Mouse (Mus musculus): ENCODE results near the gene Mars. TPM values are rescaled to one million over a fixed set of nuclear protein-coding genes. Genes with fewer than 3 reads are reported as not detected.
A peak's percentile ranks its signal among the peaks of the same experiment; 100 is the strongest.

The Mars gene
- polyA plus RNA-seq, 1 experiment from 2014 or later: 129 TPM

GRCm38 (mm10) chr10:127269884-127270283 lies 41.7 kb downstream of the Mars start:
- no peak overlapping the region for H3K4me3 ChIP-seq (replicated peaks)
- H3K4me2 ChIP-seq (replicated peaks): no peak overlapping the region
- H3K9me3 ChIP-seq: no peaks in the 10 kb centered on the region
- ATAC-seq: no peak
- H3K4me1 ChIP-seq (replicated peaks): peaks cover 25% of the 10 kb centered on the region
- H3K27ac ChIP-seq: no peak overlapping the region
- peaks cover 5% of the 10 kb centered on the region for H3K36me3 ChIP-seq
- no peak overlapping the region for H3K9ac ChIP-seq
- WGBS: 76% methylated on average over 4 of the region's 4 CpGs
- no peaks in the 10 kb centered on the region for H3K27me3 ChIP-seq (replicated peaks)

GRCm38 (mm10) chr10:127269036-127269435 lies 42.5 kb downstream of the Mars start:
- no peak for ATAC-seq
- 82% methylated on average over 12 of the region's 12 CpGs for WGBS
- Histone ChIP-seq H3K9me3 (no peaks in the 10 kb centered on the region), H3K4me1 (replicated peaks) (peaks cover 21% of the 10 kb centered on the region), H3K4me3 (replicated peaks) (no peak overlapping the region), H3K36me3 (peaks cover 5% of the 10 kb centered on the region), H3K9ac (no peak overlapping the region), H3K27me3 (replicated peaks) (0 out of 2 replicates have a peak, but pooled peaks cover 4% of the 10 kb centered on the region), H3K27ac (no peak overlapping the region), H3K4me2 (replicated peaks) (no peak overlapping the region)

GRCm38 (mm10) chr10:127268401-127268800 lies 43.2 kb downstream of the Mars start:
- Histone ChIP-seq H3K9ac (0 out of 2 replicates have a peak overlapping the region, but pooled peaks have one; percentile 10), H3K4me2 (replicated peaks) (no peak overlapping the region), H3K36me3 (peaks cover 5% of the 10 kb centered on the region), H3K27me3 (replicated peaks) (peaks cover 5% of the 10 kb centered on the region; the same call in 1 of the 2 replicates), H3K4me1 (replicated peaks) (peaks cover 18% of the 10 kb centered on the region), H3K4me3 (replicated peaks) (no peak overlapping the region), H3K9me3 (no peaks in the 10 kb centered on the region), H3K27ac (no peak overlapping the region)
- ATAC-seq: 0 out of 2 replicates have a peak, but pooled peaks have one; percentile 9
- 65% methylated on average over 5 of the region's 5 CpGs for WGBS

GRCm38 (mm10) chr10:127267318-127267717 lies 44.3 kb downstream of the Mars start:
- Histone ChIP-seq H3K4me3 (replicated peaks) (peak overlapping the region; percentile 96), H3K27me3 (replicated peaks) (peaks cover 9% of the 10 kb centered on the region), H3K27ac (no peak overlapping the region), H3K4me2 (replicated peaks) (peak overlapping the region; percentile 85), H3K9me3 (no peaks in the 10 kb centered on the region), H3K36me3 (peaks cover under 1% of the 10 kb centered on the region), H3K9ac (peak overlapping the region; percentile 98), H3K4me1 (replicated peaks) (peaks cover 23% of the 10 kb centered on the region)
- ATAC-seq: no peak
- 55% methylated on average over 5 of the region's 5 CpGs for WGBS

- H3K9me3 ChIP-seq: no peaks in the 10 kb centered on the region
- peak within 1 kb of the TSS; percentile 85 for H3K4me2 ChIP-seq (replicated peaks)
- peaks cover 23% of the 10 kb centered on the region for H3K4me1 ChIP-seq (replicated peaks)
- H3K9ac ChIP-seq: peak within 1 kb of the TSS; percentile 98
- WGBS: under 1% methylated on average over 70 of the region's 70 CpGs
- H3K27me3 ChIP-seq (replicated peaks): peaks cover 18% of the 10 kb centered on the region
- ATAC-seq: peak; percentile 99
- no peaks in the 10 kb centered on the region; the same call in 1 of the 2 replicates for H3K36me3 ChIP-seq
- H3K4me3 ChIP-seq (replicated peaks): peak within 1 kb of the TSS; percentile 96
- H3K27ac ChIP-seq: peak within 1 kb of the TSS; percentile 81
These were observed 45.2 kb downstream of the Mars start, which contains the start of gene Dctn2 for GRCm38 (mm10) chr10:127266112-127267091. Dctn2 (plus strand) TSS chr10:127266368.

- H3K36me3 ChIP-seq: no peaks in the 10 kb centered on the region; the same call in 1 of the 2 replicates
- H3K4me2 ChIP-seq (replicated peaks): peak overlapping the region; percentile 85; the same call in 1 of the 2 replicates
- no peak overlapping the region for H3K27ac ChIP-seq
- H3K4me1 ChIP-seq (replicated peaks): peaks cover 23% of the 10 kb centered on the region
- peaks cover 18% of the 10 kb centered on the region for H3K27me3 ChIP-seq (replicated peaks)
- no peak overlapping the region for H3K9ac ChIP-seq
- ATAC-seq: peak; percentile 40
- H3K9me3 ChIP-seq: no peaks in the 10 kb centered on the region
- WGBS: 24% methylated on average over 4 of the region's 4 CpGs
- H3K4me3 ChIP-seq (replicated peaks): 0 out of 2 replicates have a peak overlapping the region, but pooled peaks have one; percentile 96
These were observed 45.9 kb downstream of the Mars start for GRCm38 (mm10) chr10:127265727-127266111.

- no peaks in the 10 kb centered on the region for H3K9me3 ChIP-seq
- H3K36me3 ChIP-seq: no peaks in the 10 kb centered on the region; the same call in 1 of the 2 replicates
- no peak overlapping the region for H3K9ac ChIP-seq
- ATAC-seq: no peak
- H3K27ac ChIP-seq: no peak overlapping the region
- 75% methylated on average over 4 of the region's 4 CpGs for WGBS
- H3K4me2 ChIP-seq (replicated peaks): no peak overlapping the region
- no peak overlapping the region for H3K4me3 ChIP-seq (replicated peaks)
- peaks cover 18% of the 10 kb centered on the region for H3K27me3 ChIP-seq (replicated peaks)
- peaks cover 23% of the 10 kb centered on the region for H3K4me1 ChIP-seq (replicated peaks)
These were observed 46.6 kb downstream of the Mars start for GRCm38 (mm10) chr10:127264971-127265370.

GRCm38 (mm10) chr10:127264336-127264735 lies 47.2 kb downstream of the Mars start:
- H3K27ac ChIP-seq: no peak overlapping the region
- ATAC-seq: no peak
- no peak overlapping the region for H3K4me2 ChIP-seq (replicated peaks)
- peaks cover 23% of the 10 kb centered on the region for H3K4me1 ChIP-seq (replicated peaks)
- H3K9ac ChIP-seq: no peak overlapping the region
- no peak overlapping the region for H3K4me3 ChIP-seq (replicated peaks)
- 77% methylated on average over 8 of the region's 8 CpGs for WGBS
- H3K27me3 ChIP-seq (replicated peaks): peaks cover 18% of the 10 kb centered on the region
- no peaks in the 10 kb centered on the region for H3K9me3 ChIP-seq
- no peaks in the 10 kb centered on the region; the same call in 1 of the 2 replicates for H3K36me3 ChIP-seq

- 62% methylated on average over 3 of the region's 3 CpGs for WGBS
These were observed 48.0 kb downstream of the Mars start for GRCm38 (mm10) chr10:127263631-127264030.

GRCm38 (mm10) chr10:127262548-127263398 lies 48.8 kb downstream of the Mars start, which contains the start of gene Kif5a:
Kif5a (minus strand) TSS chr10:127263348.
- peaks cover 18% of the 10 kb centered on the region for H3K27me3 ChIP-seq (replicated peaks)
- H3K27ac ChIP-seq: no peak within 1 kb of the TSS
- H3K4me2 ChIP-seq (replicated peaks): peak within 1 kb of the TSS; percentile 96
- ATAC-seq: no peak
- peaks cover 12% of the 10 kb centered on the region for H3K4me1 ChIP-seq (replicated peaks)
- WGBS: 1% methylated on average over 53 of the region's 53 CpGs
- H3K4me3 ChIP-seq (replicated peaks): peak within 1 kb of the TSS; percentile 44
- no peaks in the 10 kb centered on the region for H3K9me3 ChIP-seq
- H3K36me3 ChIP-seq: no peaks in the 10 kb centered on the region
- H3K9ac ChIP-seq: peak within 1 kb of the TSS; percentile 51

More at GRCm38 (mm10) chr10:127263631-127264030, 48.0 kb downstream of the Mars start:
- Histone ChIP-seq H3K4me3 (replicated peaks) (no peak overlapping the region), H3K36me3 (no peaks in the 10 kb centered on the region), H3K27ac (no peak overlapping the region), H3K9me3 (no peaks in the 10 kb centered on the region), H3K27me3 (replicated peaks) (peaks cover 18% of the 10 kb centered on the region), H3K4me1 (replicated peaks) (peaks cover 19% of the 10 kb centered on the region), H3K4me2 (replicated peaks) (no peak overlapping the region), H3K9ac (no peak overlapping the region)
- ATAC-seq: no peak

- no peaks in the 10 kb centered on the region for H3K9me3 ChIP-seq
- peaks cover 7% of the 10 kb centered on the region; the same call in 1 of the 2 replicates for H3K4me1 ChIP-seq (replicated peaks)
- peak overlapping the region; percentile 44 for H3K4me3 ChIP-seq (replicated peaks)
- no peaks in the 10 kb centered on the region for H3K36me3 ChIP-seq
- 69% methylated on average over 15 of the region's 15 CpGs for WGBS
- H3K9ac ChIP-seq: no peak overlapping the region; the same call in 1 of the 2 replicates
- H3K27ac ChIP-seq: no peak overlapping the region
- no peak for ATAC-seq
- H3K27me3 ChIP-seq (replicated peaks): peaks cover 18% of the 10 kb centered on the region
- peak overlapping the region; percentile 96 for H3K4me2 ChIP-seq (replicated peaks)
These were observed 49.7 kb downstream of the Mars start for GRCm38 (mm10) chr10:127261706-127262547.
